Mouse (Mus musculus): ENCODE measurements around the gene Ap1g1.
"Not testable (repeated sequence)": the region's sequence is repeated elsewhere in the genome, so short reads cannot be mapped to it uniquely, and the experiment has no call there.

The Ap1g1 gene

GRCm38 (mm10) chr8:109865536-109865935 is 87.2 kb downstream of the Ap1g1 start:
- no peak for DNase-seq (ENCODE audit: extremely low read depth, low read depth)

GRCm38 (mm10) chr8:109866690-109867089 is 88.3 kb downstream of the Ap1g1 start:
- no peak for DNase-seq (ENCODE audit: extremely low read depth, low read depth)

GRCm38 (mm10) chr8:109868003-109868679 is 89.8 kb downstream of the Ap1g1 start, which contains the start of gene Phlpp2:
Gene Phlpp2 (plus strand): TSS chr8:109868542.
- peak; percentile 60 for DNase-seq (ENCODE audit: extremely low read depth, low read depth)

- no peak for DNase-seq (ENCODE audit: extremely low read depth, low read depth)
Measured at GRCm38 (mm10) chr8:109868680-109869361, 90.5 kb downstream of the Ap1g1 start.

GRCm38 (mm10) chr8:109871056-109871455 is 92.7 kb downstream of the Ap1g1 start:
- DNase-seq (ENCODE audit: extremely low read depth, low read depth): peak; percentile 32

GRCm38 (mm10) chr8:109873800-109874199 is 95.4 kb downstream of the Ap1g1 start:
- DNase-seq (ENCODE audit: extremely low read depth, low read depth): not testable (repeated sequence)

GRCm38 (mm10) chr8:109880012-109880662 is 101.8 kb downstream of the Ap1g1 start:
- DNase-seq (ENCODE audit: extremely low read depth, low read depth): no peak

GRCm38 (mm10) chr8:109885294-109885693 is 106.9 kb downstream of the Ap1g1 start:
- no peak for DNase-seq (ENCODE audit: extremely low read depth, low read depth)

- no peak for DNase-seq (ENCODE audit: extremely low read depth, low read depth)
Measured at GRCm38 (mm10) chr8:109889211-109889610, 110.9 kb downstream of the Ap1g1 start.

GRCm38 (mm10) chr8:109890794-109891585 is 112.6 kb downstream of the Ap1g1 start:
- no peak for DNase-seq (ENCODE audit: extremely low read depth, low read depth)

- DNase-seq (ENCODE audit: extremely low read depth, low read depth): no peak
Measured at GRCm38 (mm10) chr8:109894636-109895035, 116.3 kb downstream of the Ap1g1 start.

GRCm38 (mm10) chr8:109895355-109895754 is 117.0 kb downstream of the Ap1g1 start:
- no peak for DNase-seq (ENCODE audit: extremely low read depth, low read depth)

GRCm38 (mm10) chr8:109902379-109902778 is 124.0 kb downstream of the Ap1g1 start:
- DNase-seq (ENCODE audit: extremely low read depth, low read depth): no peak

GRCm38 (mm10) chr8:109903909-109904469 is 125.6 kb downstream of the Ap1g1 start:
- DNase-seq (ENCODE audit: extremely low read depth, low read depth): no peak

- DNase-seq (ENCODE audit: extremely low read depth, low read depth): no peak
Measured at GRCm38 (mm10) chr8:109904928-109905668, 126.7 kb downstream of the Ap1g1 start.

- no peak for DNase-seq (ENCODE audit: extremely low read depth, low read depth)
Measured at GRCm38 (mm10) chr8:109906907-109907306, 128.6 kb downstream of the Ap1g1 start.

- DNase-seq (ENCODE audit: extremely low read depth, low read depth): no peak
Measured at GRCm38 (mm10) chr8:109907376-109907775, 129.0 kb downstream of the Ap1g1 start.

Measured in MEL-GATA-1-ER (cell line).